Mouse (Mus musculus) cerebellum, adult 2 months (tissue): ENCODE data around the gene Elf4.

Experiments used
- CTCF ChIP-seq: fragments of 200-500 bp; IDR thresholded peaks from 2 replicates; pipeline ENCODE4 v1.5.1; 2011; ENCODE audit warnings: low read depth, mild to moderate bottlenecking, control low read depth, low read length, moderate library complexity, borderline replicate concordance; ENCODE audit not compliant: insufficient read depth
- POLR2A ChIP-seq: fragments of 200-500 bp; IDR thresholded peaks from 2 replicates; pipeline ENCODE4 v1.6.1; 2011; ENCODE audit warnings: low read length, control low read depth, borderline replicate concordance; ENCODE audit not compliant: insufficient read depth

- no peak for TF ChIP-seq POLR2A
- TF ChIP-seq CTCF, result no peak
These were observed 48.6 kb downstream of the Elf4 start for GRCm38 (mm10) chrX:48414291-48414690.
